Mouse (Mus musculus): ENCODE data around the gene Neu3. TPM values are rescaled to one million over a fixed set of nuclear protein-coding genes. Genes with fewer than 3 reads are reported as not detected.
"Not testable (repeated sequence)": the region's sequence is repeated elsewhere in the genome, so short reads cannot be mapped to it uniquely, and the experiment has no call there.

Neu3 gene
- polyA plus RNA-seq, 1 experiment from 2014 or later = 2.7 TPM

DNA sequence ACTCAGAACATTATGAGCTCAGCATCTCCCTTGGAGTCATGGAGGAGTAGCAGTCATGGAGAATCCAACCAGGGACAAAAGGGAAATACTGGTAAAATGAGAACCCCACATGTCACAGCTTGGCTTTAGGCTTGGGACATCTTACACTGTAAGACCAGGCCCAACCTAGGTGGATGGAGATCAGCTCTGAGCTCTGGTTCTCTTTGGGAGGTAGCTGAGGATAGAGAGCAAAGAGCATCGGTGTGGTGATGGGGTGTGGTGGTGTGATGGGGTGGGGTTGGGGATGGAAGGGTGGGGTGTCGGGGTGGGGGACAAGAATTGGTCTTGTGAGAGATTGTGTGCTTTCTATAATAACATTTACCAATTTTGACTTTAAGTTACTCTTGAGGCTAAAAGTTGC, 17.4 kb downstream of the Neu3 start:
- no peaks in the 10 kb centered on the region for H3K27me3 ChIP-seq
- ATAC-seq (ENCODE audit: insufficient number of reproducible peaks, insufficient read depth, low FRiP score, low TSS enrichment, low read depth) = no peak
- H3K4me3 ChIP-seq (replicated peaks) = no peak overlapping the region
- no peaks in the 10 kb centered on the region for H3K4me1 ChIP-seq (replicated peaks)
- H3K9me3 ChIP-seq = no peaks in the 10 kb centered on the region
- H3K36me3 ChIP-seq = no peaks in the 10 kb centered on the region; the same call in 1 of the 2 replicates
- no peak overlapping the region for H3K27ac ChIP-seq
- 86% methylated on average over 2 of the region's 2 CpGs for WGBS
- no peak overlapping the region for H3K9ac ChIP-seq (replicated peaks)
- no peak overlapping the region for H3K4me2 ChIP-seq

DNA sequence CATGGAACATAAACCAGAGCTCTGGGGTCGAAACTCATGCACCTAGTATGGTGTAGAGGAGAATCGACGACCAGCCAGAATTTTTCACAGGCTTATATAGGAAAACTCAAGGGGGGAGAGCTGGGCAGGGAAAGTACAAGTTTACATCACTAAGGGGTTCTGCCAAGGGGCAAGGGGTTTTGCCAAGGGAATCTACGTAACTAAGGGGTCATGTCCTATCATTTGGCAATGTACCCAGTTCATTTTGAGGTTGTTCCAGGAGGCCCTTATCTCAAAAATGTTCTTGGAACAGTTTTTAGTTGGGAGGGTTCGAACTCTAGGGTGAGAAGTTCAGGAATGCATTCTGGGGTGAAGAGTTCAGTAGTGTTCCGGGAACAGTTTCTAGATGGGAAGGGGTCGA, 21.2 kb downstream of the Neu3 start:
- ATAC-seq (ENCODE audit: insufficient number of reproducible peaks, insufficient read depth, low FRiP score, low TSS enrichment, low read depth); H3K27me3 ChIP-seq; H3K27ac ChIP-seq; H3K4me2 ChIP-seq; H3K9me3 ChIP-seq; H3K4me1 ChIP-seq (replicated peaks); H3K36me3 ChIP-seq; H3K4me3 ChIP-seq (replicated peaks); H3K9ac ChIP-seq (replicated peaks): not testable (repeated sequence)
- WGBS = 80% methylated on average over 7 of the region's 7 CpGs

- H3K27ac ChIP-seq = no peak overlapping the region
- H3K4me2 ChIP-seq = no peak overlapping the region
- H3K9ac ChIP-seq (replicated peaks) = no peak overlapping the region
- no peaks in the 10 kb centered on the region for H3K4me1 ChIP-seq (replicated peaks)
- no peaks in the 10 kb centered on the region for H3K27me3 ChIP-seq
- WGBS = 87% methylated on average over 1 of the region's 1 CpGs
- H3K4me3 ChIP-seq (replicated peaks) = no peak overlapping the region
- no peaks in the 10 kb centered on the region for H3K36me3 ChIP-seq
- H3K9me3 ChIP-seq = no peaks in the 10 kb centered on the region
- no peak for ATAC-seq (ENCODE audit: insufficient number of reproducible peaks, insufficient read depth, low FRiP score, low TSS enrichment, low read depth)
Measured at GRCm38 (mm10) chr7:99805340-99805739, 22.9 kb downstream of the Neu3 start.

GRCm38 (mm10) chr7:99804033-99804432, 24.2 kb downstream of the Neu3 start:
- 87% methylated on average over 3 of the region's 3 CpGs for WGBS
- ATAC-seq (ENCODE audit: insufficient number of reproducible peaks, insufficient read depth, low FRiP score, low TSS enrichment, low read depth); H3K9ac ChIP-seq (replicated peaks); H3K4me2 ChIP-seq; H3K9me3 ChIP-seq; H3K27me3 ChIP-seq; H3K4me3 ChIP-seq (replicated peaks); H3K4me1 ChIP-seq (replicated peaks); H3K27ac ChIP-seq; H3K36me3 ChIP-seq: not testable (repeated sequence)

GRCm38 (mm10) chr7:99803535-99803934, 24.7 kb downstream of the Neu3 start:
- Histone ChIP-seq H3K27me3 (peaks cover 9% of the 10 kb centered on the region; the same call in 1 of the 2 replicates), H3K36me3 (no peaks in the 10 kb centered on the region), H3K9me3 (no peaks in the 10 kb centered on the region), H3K27ac (no peak overlapping the region), H3K9ac (replicated peaks) (no peak overlapping the region), H3K4me2 (no peak overlapping the region), H3K4me3 (replicated peaks) (no peak overlapping the region), H3K4me1 (replicated peaks) (no peaks in the 10 kb centered on the region)
- 67% methylated on average over 8 of the region's 8 CpGs for WGBS
- no peak for ATAC-seq (ENCODE audit: insufficient number of reproducible peaks, insufficient read depth, low FRiP score, low TSS enrichment, low read depth)

DNA sequence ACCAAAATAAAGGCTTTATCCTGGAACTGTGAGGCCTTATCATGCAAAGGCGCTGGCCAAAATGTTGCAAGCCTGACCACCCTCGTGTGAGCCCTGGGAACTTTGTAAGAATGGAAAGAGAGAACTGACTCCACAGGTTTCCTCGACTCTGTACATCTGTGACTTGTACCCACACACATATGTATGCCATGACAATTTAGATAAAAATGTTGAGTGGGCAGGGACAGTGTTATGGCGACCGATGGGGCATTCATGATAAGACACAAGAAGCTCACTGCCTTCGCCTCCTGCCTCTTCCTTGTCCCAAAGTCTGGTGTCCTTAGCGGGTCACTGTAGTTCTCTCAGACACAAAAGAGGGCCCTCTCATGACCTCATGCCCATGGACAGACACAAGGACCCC, 29.1 kb downstream of the Neu3 start:
- Histone ChIP-seq H3K9me3 (no peaks in the 10 kb centered on the region), H3K36me3 (no peaks in the 10 kb centered on the region), H3K9ac (replicated peaks) (no peak overlapping the region), H3K27me3 (peaks cover 38% of the 10 kb centered on the region), H3K4me3 (replicated peaks) (no peak overlapping the region), H3K4me1 (replicated peaks) (peaks cover 15% of the 10 kb centered on the region), H3K27ac (no peak overlapping the region), H3K4me2 (no peak overlapping the region)
- no peak for ATAC-seq (ENCODE audit: insufficient number of reproducible peaks, insufficient read depth, low FRiP score, low TSS enrichment, low read depth)
- 78% methylated on average over 7 of the region's 7 CpGs for WGBS

DNA sequence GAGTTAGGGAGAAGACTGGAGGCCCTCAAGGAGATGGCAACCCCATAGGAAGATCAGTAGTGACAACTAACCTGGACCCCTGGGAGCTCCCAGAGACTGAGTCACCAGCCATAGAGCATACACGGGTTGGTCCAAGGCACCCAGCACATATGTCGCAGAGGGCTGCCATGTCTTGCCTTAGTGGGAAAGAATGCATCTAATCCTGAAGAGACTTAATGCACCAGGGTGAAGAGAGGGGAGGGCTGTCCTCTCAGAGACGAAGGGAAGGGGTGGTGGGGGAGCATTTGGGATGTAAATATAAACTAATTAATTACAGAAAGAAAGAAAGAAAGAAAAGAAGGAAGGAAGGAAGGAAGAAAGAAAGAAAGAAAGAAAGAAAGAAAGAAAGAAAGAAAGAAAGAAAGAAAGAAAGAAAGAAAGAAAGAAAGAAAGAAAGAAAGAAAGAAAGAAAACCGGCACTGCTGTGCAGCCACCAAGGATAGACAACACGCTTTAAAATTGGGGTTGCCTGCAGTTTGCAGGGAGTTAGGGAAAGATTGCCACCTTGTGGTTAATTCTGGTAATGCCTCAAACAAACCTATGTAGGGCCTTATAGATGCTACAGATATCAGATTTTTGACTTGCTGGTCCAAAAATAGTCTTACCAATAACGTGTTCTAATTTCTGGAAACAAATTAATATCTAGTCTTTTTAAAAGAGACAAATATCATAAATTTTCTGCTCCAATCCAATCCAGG, 30.1 kb downstream of the Neu3 start:
- 36% methylated on average over 6 of the region's 6 CpGs for WGBS
- no peaks in the 10 kb centered on the region for H3K9me3 ChIP-seq
- ATAC-seq (ENCODE audit: insufficient number of reproducible peaks, insufficient read depth, low FRiP score, low TSS enrichment, low read depth) = no peak
- H3K36me3 ChIP-seq = no peaks in the 10 kb centered on the region
- H3K4me3 ChIP-seq (replicated peaks) = no peak overlapping the region
- H3K27me3 ChIP-seq = peaks cover 42% of the 10 kb centered on the region
- H3K27ac ChIP-seq = no peak overlapping the region
- H3K4me2 ChIP-seq = no peak overlapping the region
- H3K4me1 ChIP-seq (replicated peaks) = peaks cover 15% of the 10 kb centered on the region
- H3K9ac ChIP-seq (replicated peaks) = no peak overlapping the region

GRCm38 (mm10) chr7:99797261-99797660, 31.0 kb downstream of the Neu3 start:
- Histone ChIP-seq H3K4me3 (replicated peaks) (no peak overlapping the region), H3K4me2 (no peak overlapping the region), H3K36me3 (no peaks in the 10 kb centered on the region), H3K27ac (no peak overlapping the region), H3K4me1 (replicated peaks) (peaks cover 15% of the 10 kb centered on the region), H3K9me3 (no peaks in the 10 kb centered on the region), H3K9ac (replicated peaks) (no peak overlapping the region), H3K27me3 (peaks cover 44% of the 10 kb centered on the region)
- WGBS = 78% methylated on average over 3 of the region's 3 CpGs
- no peak for ATAC-seq (ENCODE audit: insufficient number of reproducible peaks, insufficient read depth, low FRiP score, low TSS enrichment, low read depth)

- WGBS = 80% methylated on average over 3 of the region's 3 CpGs
- no peak overlapping the region for H3K27ac ChIP-seq
- H3K4me3 ChIP-seq (replicated peaks) = no peak overlapping the region
- H3K4me2 ChIP-seq = no peak overlapping the region
- peaks cover 46% of the 10 kb centered on the region for H3K27me3 ChIP-seq
- no peaks in the 10 kb centered on the region for H3K36me3 ChIP-seq
- H3K4me1 ChIP-seq (replicated peaks) = peaks cover 15% of the 10 kb centered on the region
- H3K9me3 ChIP-seq = no peaks in the 10 kb centered on the region
- H3K9ac ChIP-seq (replicated peaks) = no peak overlapping the region
- no peak for ATAC-seq (ENCODE audit: insufficient number of reproducible peaks, insufficient read depth, low FRiP score, low TSS enrichment, low read depth)
Measured at GRCm38 (mm10) chr7:99796471-99796870, 31.7 kb downstream of the Neu3 start.

GRCm38 (mm10) chr7:99795192-99795981, 32.8 kb downstream of the Neu3 start:
- Histone ChIP-seq H3K4me2 (peak overlapping the region; percentile 41), H3K27me3 (peaks cover 46% of the 10 kb centered on the region), H3K9ac (replicated peaks) (no peak overlapping the region), H3K9me3 (no peaks in the 10 kb centered on the region), H3K4me1 (replicated peaks) (peaks cover 15% of the 10 kb centered on the region), H3K4me3 (replicated peaks) (no peak overlapping the region; the same call in 1 of the 2 replicates), H3K27ac (no peak overlapping the region), H3K36me3 (no peaks in the 10 kb centered on the region)
- WGBS = 11% methylated on average over 17 of the region's 17 CpGs
- no peak for ATAC-seq (ENCODE audit: insufficient number of reproducible peaks, insufficient read depth, low FRiP score, low TSS enrichment, low read depth)

GRCm38 (mm10) chr7:99794096-99794495, 34.1 kb downstream of the Neu3 start:
- WGBS = 61% methylated on average over 2 of the region's 2 CpGs
- no peak for ATAC-seq (ENCODE audit: insufficient number of reproducible peaks, insufficient read depth, low FRiP score, low TSS enrichment, low read depth)
- no peaks in the 10 kb centered on the region for H3K9me3 ChIP-seq
- peaks cover 42% of the 10 kb centered on the region for H3K27me3 ChIP-seq
- H3K27ac ChIP-seq = no peak overlapping the region
- no peak overlapping the region for H3K4me2 ChIP-seq
- H3K36me3 ChIP-seq = no peaks in the 10 kb centered on the region
- H3K4me1 ChIP-seq (replicated peaks) = peaks cover 15% of the 10 kb centered on the region
- H3K9ac ChIP-seq (replicated peaks) = no peak overlapping the region
- no peak overlapping the region for H3K4me3 ChIP-seq (replicated peaks)

Measured in limb, embryonic 12.5 days (tissue).